Mouse (Mus musculus) kidney, embryonic 15.5 days (tissue): ENCODE results near the gene Kcns3. TPM values are rescaled to one million over a fixed set of nuclear protein-coding genes. Genes with fewer than 3 reads are reported as not detected.

Experiments
- ATAC-seq: fragments of 200-750 bp; cut with Nextera tagmentation; replicated peaks from 2 replicates; pipeline ENCODE4 v1.8.0; 2017; ENCODE audit warnings: moderate TSS enrichment; ENCODE audit not compliant: low FRiP score
- H3K27ac ChIP-seq: fragments of 300-500 bp; sonication (generic); 2 replicates; pipeline ENCODE4 v1.5.1; 2015; ENCODE audit warnings: mild to moderate bottlenecking, inconsistent platforms
- H3K27me3 ChIP-seq: fragments of 300-500 bp; sonication (generic); 2 replicates; pipeline ENCODE4 v1.6.1; 2015; ENCODE audit warnings: inconsistent platforms
- H3K36me3 ChIP-seq: fragments of 300-500 bp; sonication (generic); 2 replicates; pipeline ENCODE4 v1.6.1; 2015; ENCODE audit warnings: inconsistent platforms
- H3K4me1 ChIP-seq: fragments of 300-500 bp; sonication (generic); 2 replicates; pipeline ENCODE4 v1.6.1; 2015; ENCODE audit warnings: inconsistent platforms
- H3K4me2 ChIP-seq: fragments of 300-500 bp; sonication (generic); 2 replicates; pipeline ENCODE4 v1.6.1; 2015; ENCODE audit warnings: moderate library complexity, mild to moderate bottlenecking, inconsistent platforms
- H3K4me3 ChIP-seq: fragments of 300-500 bp; sonication (generic); replicated peaks from 2 replicates; pipeline ENCODE4 v1.5.1; 2015; ENCODE audit warnings: mild to moderate bottlenecking, inconsistent platforms
- H3K9ac ChIP-seq: fragments of 300-500 bp; sonication (generic); 2 replicates; pipeline ENCODE4 v1.6.1; 2015; ENCODE audit warnings: mild to moderate bottlenecking, inconsistent platforms
- H3K9me3 ChIP-seq: fragments of 300-500 bp; sonication (generic); replicated peaks from 2 replicates; pipeline ENCODE4 v1.6.1; 2016; ENCODE audit warnings: inconsistent platforms
- WGBS: fragments of 180-500 bp; shearing (Covaris S2); methylation state at CpG from one replicate; pipeline ENCODE4 v1.1.7; 2015; ENCODE audit warnings: mixed read lengths; 5-methylcytosine and 5-hydroxymethylcytosine counted together
- polyA plus RNA-seq: library from polyadenylated mRNA; unstranded; fragments of >200 nt; fragmentation: Nextera tagmentation; extraction: Ambion mirVana; gene quantifications from 2 replicates; pipeline ENCODE4 v1.2.1, GENCODE M21; 2015

Kcns3 gene
- polyA plus RNA-seq: 7.4 and 7.9 TPM in 2 replicates

- ATAC-seq: no peak
- Histone ChIP-seq H3K9me3 (no peaks in the 10 kb centered on the region), H3K4me1 (peaks cover 20% of the 10 kb centered on the region), H3K9ac (peak within 1 kb of the TSS; percentile 51), H3K4me3 (peak within 1 kb of the TSS; percentile 59), H3K27ac (peak within 1 kb of the TSS; percentile 55), H3K4me2 (peak within 1 kb of the TSS; percentile 98), H3K36me3 (no peaks in the 10 kb centered on the region), H3K27me3 (peaks cover 36% of the 10 kb centered on the region)
- WGBS: 16% methylated on average over 15 of the region's 15 CpGs
Observed at GRCm38 (mm10) chr12:11151015-11151414, at the start of gene Kcns3. Gene Kcns3 (minus strand): TSS chr12:11151056.

DNA sequence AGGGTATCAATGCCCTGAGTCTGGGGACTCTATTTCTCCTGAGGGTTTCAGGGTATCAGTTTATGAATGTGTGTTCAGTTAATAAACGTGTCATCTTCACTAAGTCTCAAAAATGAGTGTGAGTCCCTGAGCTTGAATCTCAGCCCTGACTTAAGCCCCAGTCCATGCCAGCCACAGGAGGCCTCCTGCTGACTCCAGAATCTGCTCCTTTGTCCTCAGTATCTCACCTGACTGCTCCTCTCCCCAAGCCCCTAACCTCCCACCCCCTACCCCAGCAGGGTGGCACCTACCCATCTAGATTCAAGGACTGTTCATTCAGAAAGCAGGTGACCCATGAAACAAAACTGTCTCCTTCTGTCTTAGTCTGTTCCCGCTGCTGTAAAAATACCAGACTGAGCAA lies 47.7 kb upstream of the Kcns3 start:
- H3K27me3 ChIP-seq: no peaks in the 10 kb centered on the region
- H3K4me2 ChIP-seq: no peak overlapping the region
- no peak for ATAC-seq
- 48% methylated on average over 2 of the region's 2 CpGs for WGBS
- no peak overlapping the region for H3K27ac ChIP-seq
- no peaks in the 10 kb centered on the region for H3K36me3 ChIP-seq
- H3K4me3 ChIP-seq: no peak overlapping the region
- H3K9me3 ChIP-seq: no peaks in the 10 kb centered on the region
- no peak overlapping the region for H3K9ac ChIP-seq
- peaks cover 9% of the 10 kb centered on the region; the same call in 1 of the 2 replicates for H3K4me1 ChIP-seq

DNA sequence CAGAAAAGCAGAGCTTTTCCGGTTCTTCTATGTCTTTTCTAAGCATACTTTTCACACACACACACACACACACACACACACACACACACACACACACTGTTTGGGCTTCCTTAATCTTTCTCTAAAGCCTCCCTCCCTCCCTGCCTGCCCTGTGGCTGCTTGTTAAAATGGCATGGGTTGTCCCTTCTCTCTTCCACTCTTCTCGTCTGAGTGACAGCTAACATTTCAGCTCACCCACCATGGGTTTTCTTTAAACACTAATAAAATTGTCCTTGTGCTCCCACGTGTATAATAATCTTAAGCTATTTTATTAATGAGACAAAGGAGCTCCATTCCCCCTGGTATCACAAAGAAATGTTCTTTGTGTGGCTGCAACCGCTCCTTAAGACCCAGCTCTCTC lies 47.2 kb upstream of the Kcns3 start:
- 51% methylated on average over 4 of the region's 4 CpGs for WGBS
- Histone ChIP-seq H3K4me3 (no peak overlapping the region), H3K27me3 (no peaks in the 10 kb centered on the region), H3K4me1 (peaks cover 9% of the 10 kb centered on the region; the same call in 1 of the 2 replicates), H3K4me2 (no peak overlapping the region), H3K36me3 (no peaks in the 10 kb centered on the region), H3K9me3 (no peaks in the 10 kb centered on the region), H3K9ac (no peak overlapping the region), H3K27ac (no peak overlapping the region)
- ATAC-seq: no peak

DNA sequence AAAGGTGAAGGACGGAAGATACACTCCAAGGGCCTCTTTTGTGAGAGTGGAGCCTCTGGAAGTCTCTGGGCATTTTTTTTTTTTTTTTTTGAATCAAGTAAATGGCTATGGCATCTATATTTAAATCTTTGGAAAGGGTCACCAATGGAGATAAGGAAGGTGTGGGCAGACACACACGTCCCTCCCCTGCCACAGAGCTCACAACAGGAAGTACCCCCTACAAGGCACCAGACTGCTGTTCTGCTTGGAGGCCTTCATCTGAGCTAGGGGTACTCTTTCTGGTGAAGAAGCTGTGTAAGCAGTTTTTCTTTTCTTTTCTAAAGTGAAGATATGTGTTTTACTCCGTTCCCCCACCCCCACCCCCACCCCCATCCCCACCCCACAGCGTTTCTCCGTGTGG lies 46.0 kb upstream of the Kcns3 start:
- 60% methylated on average over 5 of the region's 5 CpGs for WGBS
- no peak for ATAC-seq
- Histone ChIP-seq H3K4me2 (peak overlapping the region; percentile 50), H3K9ac (no peak overlapping the region), H3K27ac (no peak overlapping the region), H3K4me1 (peaks cover 9% of the 10 kb centered on the region; the same call in 1 of the 2 replicates), H3K4me3 (no peak overlapping the region), H3K36me3 (no peaks in the 10 kb centered on the region), H3K27me3 (no peaks in the 10 kb centered on the region), H3K9me3 (no peaks in the 10 kb centered on the region)

DNA sequence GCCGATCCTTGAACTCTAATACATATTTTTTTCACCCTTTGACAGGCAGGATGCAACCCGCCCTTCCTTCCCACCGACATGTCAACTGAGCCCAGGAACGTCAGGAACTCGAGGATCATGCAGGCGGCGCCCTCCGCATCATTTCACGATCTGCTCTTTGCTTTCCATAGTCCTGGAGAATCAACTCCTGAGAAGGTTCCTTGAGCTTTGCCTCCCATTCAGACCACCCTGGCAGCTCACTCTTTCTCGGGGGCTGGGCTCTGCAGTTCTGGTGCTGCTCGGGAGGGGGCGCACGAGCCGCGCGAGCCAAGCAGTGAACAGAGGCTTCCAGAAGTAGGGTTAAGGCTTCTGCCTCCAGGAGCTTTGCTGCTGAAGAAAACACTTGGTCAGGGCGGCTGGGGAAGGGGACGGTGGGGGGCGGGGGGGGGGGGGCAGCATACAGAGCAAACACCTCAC lies 45.3 kb upstream of the Kcns3 start:
- Histone ChIP-seq H3K9ac (no peak overlapping the region), H3K27me3 (no peaks in the 10 kb centered on the region), H3K36me3 (no peaks in the 10 kb centered on the region), H3K4me3 (peak overlapping the region; percentile 16; the same call in 1 of the 2 replicates), H3K4me2 (peak overlapping the region; percentile 50), H3K27ac (no peak overlapping the region), H3K9me3 (no peaks in the 10 kb centered on the region), H3K4me1 (peaks cover 9% of the 10 kb centered on the region; the same call in 1 of the 2 replicates)
- ATAC-seq: peak; percentile 88
- WGBS: 6% methylated on average over 18 of the region's 19 CpGs

DNA sequence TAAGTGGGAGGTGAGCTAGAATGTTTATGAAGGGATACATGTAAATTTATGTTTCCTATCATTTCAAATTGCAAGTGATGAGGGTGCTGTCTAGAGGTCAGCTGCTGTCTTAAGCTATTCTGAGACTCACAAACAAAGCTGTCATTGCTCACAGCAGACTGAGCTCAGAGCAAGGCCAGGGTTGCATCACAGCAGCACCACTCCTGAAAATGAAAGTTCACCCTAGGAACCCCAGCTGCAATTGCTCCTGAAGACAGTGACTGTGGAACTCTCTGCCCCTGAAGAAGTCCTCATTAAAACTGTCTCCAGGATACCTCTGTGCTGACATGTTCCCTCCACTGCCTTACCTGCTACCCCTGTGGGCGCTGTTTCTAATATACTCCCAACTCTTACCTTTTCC lies 44.2 kb upstream of the Kcns3 start:
- Histone ChIP-seq H3K27me3 (no peaks in the 10 kb centered on the region), H3K4me2 (no peak overlapping the region), H3K27ac (no peak overlapping the region), H3K4me1 (peaks cover 9% of the 10 kb centered on the region; the same call in 1 of the 2 replicates), H3K36me3 (no peaks in the 10 kb centered on the region), H3K9me3 (no peaks in the 10 kb centered on the region), H3K4me3 (no peak overlapping the region), H3K9ac (no peak overlapping the region)
- WGBS: 84% methylated on average over 1 of the region's 1 CpGs
- no peak for ATAC-seq

GRCm38 (mm10) chr12:11178486-11179154 lies 27.8 kb upstream of the Kcns3 start:
- Histone ChIP-seq H3K9ac (no peak overlapping the region), H3K4me2 (peak overlapping the region; percentile 54), H3K9me3 (no peaks in the 10 kb centered on the region), H3K4me3 (peak overlapping the region; percentile 22; the same call in 1 of the 2 replicates), H3K27ac (no peak overlapping the region), H3K27me3 (peaks cover 11% of the 10 kb centered on the region), H3K36me3 (no peaks in the 10 kb centered on the region), H3K4me1 (peaks cover 9% of the 10 kb centered on the region; the same call in 1 of the 2 replicates)
- WGBS: 25% methylated on average over 11 of the region's 11 CpGs
- ATAC-seq: peak; percentile 95

DNA sequence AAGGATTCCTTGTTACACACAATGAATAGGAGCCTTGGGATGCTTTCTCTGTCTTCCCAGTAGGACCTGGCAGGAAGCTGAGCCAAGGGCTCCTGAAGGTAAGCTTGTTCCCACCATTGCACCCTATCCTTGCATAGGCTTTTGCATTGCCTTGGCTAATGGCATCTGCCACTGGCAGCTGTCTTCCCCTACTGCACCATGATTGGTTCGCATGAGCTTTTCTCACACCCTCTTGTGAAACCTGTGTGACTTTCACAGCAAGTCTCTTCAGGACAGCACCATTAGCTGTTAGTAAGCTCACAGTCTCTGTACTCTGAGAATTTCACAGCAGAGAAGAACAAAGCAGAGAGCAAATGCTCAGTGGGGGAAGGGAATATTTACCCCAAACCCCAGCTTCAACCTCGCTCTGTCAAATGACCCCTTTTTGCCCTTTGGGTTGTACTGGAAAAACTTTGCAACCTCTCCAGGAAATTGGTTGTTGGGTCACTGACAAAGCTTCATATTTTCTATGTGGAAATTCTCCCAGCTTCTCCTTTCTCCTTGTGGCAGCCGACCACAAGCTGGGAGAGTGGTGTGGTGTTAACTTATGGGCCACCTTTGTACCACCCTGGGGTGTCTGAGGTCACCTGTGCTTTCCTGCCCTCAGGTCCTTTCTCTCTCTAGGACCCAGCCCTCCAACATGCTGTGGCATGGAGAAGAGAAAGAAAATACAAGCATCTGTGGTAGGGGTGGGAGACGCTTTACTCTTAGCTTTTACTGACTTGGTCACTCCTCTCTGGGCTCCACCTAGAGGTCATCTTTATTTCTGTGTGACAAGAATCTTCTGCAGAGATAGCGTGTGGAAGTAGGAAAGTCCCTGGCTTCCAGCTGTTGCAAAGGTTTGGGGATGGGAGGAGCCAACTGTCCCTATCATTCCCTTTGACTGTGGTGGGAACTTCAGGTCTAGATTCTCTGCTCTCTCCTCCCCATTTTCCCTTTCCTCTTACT lies 26.8 kb upstream of the Kcns3 start:
- peaks cover 11% of the 10 kb centered on the region for H3K27me3 ChIP-seq
- 27% methylated on average over 5 of the region's 5 CpGs for WGBS
- H3K27ac ChIP-seq: no peak overlapping the region
- peaks cover 9% of the 10 kb centered on the region; the same call in 1 of the 2 replicates for H3K4me1 ChIP-seq
- H3K36me3 ChIP-seq: no peaks in the 10 kb centered on the region
- H3K4me3 ChIP-seq: no peak overlapping the region
- no peak overlapping the region for H3K9ac ChIP-seq
- H3K9me3 ChIP-seq: no peaks in the 10 kb centered on the region
- ATAC-seq: no peak
- H3K4me2 ChIP-seq: peak overlapping the region; percentile 54

- ATAC-seq: no peak
- Histone ChIP-seq H3K4me1 (no peaks in the 10 kb centered on the region), H3K4me3 (no peak overlapping the region), H3K9me3 (no peaks in the 10 kb centered on the region), H3K27me3 (no peaks in the 10 kb centered on the region), H3K4me2 (no peak overlapping the region), H3K27ac (no peak overlapping the region), H3K36me3 (no peaks in the 10 kb centered on the region), H3K9ac (no peak overlapping the region)
- 89% methylated on average over 3 of the region's 3 CpGs for WGBS
Observed at GRCm38 (mm10) chr12:11158670-11159069, 7.8 kb upstream of the Kcns3 start.

DNA sequence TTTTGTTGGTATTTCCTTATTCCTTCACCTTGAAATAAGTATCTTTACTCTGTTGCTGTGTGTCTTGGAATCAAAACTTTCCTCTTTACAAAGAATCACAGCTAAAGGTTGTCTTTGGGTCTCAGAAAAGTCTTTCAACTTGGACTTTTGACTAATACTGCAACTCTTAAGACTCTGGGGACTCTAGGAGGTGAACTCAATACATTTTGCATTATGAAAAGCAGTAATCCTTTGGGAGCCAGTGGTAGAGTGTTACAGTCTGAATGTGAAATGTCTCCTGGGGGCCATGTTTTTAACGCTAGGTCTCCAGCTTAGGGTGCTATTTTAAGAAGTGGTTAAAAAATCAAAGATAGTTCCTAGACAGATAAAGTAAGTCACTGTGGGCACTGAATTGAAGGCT lies 4.3 kb upstream of the Kcns3 start:
- H3K9ac ChIP-seq: no peak overlapping the region
- no peaks in the 10 kb centered on the region for H3K36me3 ChIP-seq
- WGBS: 89% methylated on average over 1 of the region's 1 CpGs
- no peak for ATAC-seq
- H3K4me2 ChIP-seq: no peak overlapping the region
- peaks cover 25% of the 10 kb centered on the region for H3K27me3 ChIP-seq
- no peak overlapping the region for H3K4me3 ChIP-seq
- H3K9me3 ChIP-seq: no peaks in the 10 kb centered on the region
- no peak overlapping the region for H3K27ac ChIP-seq
- peaks cover 10% of the 10 kb centered on the region for H3K4me1 ChIP-seq

DNA sequence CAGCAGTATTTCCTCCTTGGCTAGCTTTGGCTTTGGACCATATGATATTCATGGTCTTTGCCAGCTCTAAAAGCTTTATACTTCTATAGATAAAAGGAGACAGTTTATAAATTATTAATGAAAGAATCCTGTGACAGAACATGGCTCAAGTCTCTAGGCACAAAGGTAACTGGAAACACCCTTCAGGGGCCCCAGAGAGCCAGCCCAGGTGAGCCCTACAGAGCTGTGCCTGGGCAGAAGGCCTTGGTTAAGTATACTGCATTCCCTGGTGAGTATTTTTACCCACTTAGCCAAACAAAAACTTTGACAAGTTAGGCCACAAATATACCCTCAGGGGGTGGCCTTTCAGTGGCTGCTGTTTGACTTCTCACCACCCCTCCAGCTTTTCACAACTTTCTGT lies 2.7 kb upstream of the Kcns3 start:
- no peaks in the 10 kb centered on the region for H3K36me3 ChIP-seq
- peaks cover 36% of the 10 kb centered on the region for H3K27me3 ChIP-seq
- no peak for ATAC-seq
- H3K4me1 ChIP-seq: peaks cover 20% of the 10 kb centered on the region
- H3K9ac ChIP-seq: no peak overlapping the region
- no peak overlapping the region for H3K27ac ChIP-seq
- no peak overlapping the region for H3K4me3 ChIP-seq
- no peaks in the 10 kb centered on the region for H3K9me3 ChIP-seq
- no peak overlapping the region for H3K4me2 ChIP-seq
